Mouse (Mus musculus): ENCODE results near the gene Ccdc38. TPM values are rescaled to one million over a fixed set of nuclear protein-coding genes. Genes with fewer than 3 reads are reported as not detected.

Gene Ccdc38
- total RNA-seq (2021) = under 1 TPM in 1 of 2 experiments, not detected in 1; 0.10 TPM
- long read RNA-seq, experiment 1 = 0 reads
- long read RNA-seq, experiment 2 = 0 reads

DNA sequence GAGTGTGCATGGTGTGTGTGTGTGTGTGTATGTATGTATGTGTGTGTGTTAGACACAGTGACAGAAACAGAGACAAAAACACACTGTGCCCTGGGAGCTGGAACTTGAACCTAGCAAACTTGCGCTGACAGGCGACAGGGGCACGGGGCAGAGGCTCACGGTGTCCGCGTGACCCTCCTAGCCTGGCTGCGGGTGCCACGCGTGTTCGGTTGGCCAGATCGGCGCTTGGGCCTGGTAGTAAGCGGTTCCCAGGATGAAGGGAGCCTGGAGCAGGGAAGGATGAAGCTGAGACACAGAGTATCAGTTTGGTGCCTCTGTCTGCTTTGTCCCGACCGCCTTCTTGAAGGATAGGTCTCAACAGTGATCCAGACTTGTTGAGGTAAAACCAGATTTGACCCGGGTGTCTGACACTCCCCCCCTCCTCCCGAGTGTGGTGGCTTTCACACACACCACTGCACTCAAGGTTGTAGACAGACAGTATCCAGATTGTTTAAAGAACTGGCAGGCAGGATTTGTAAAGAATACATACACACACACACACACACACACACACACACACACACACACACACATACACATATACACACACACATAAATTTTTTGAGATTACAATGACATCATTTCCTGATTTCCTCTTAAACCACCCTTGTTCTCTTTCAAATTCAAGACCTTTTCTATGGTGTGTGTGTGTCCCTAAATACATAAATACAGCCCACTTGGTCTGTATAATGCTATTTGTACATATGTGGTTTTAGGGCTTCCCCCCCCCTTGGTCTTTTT, at the start of gene Ccdc38:
Gene Ccdc38, plus strand, starts transcription at position 202 of the 780 bp plus-strand sequence.
- intact Hi-C loops (cut with DNase I) = loop anchor here (10.0 kb wide), 1 partner anchor 496 kb away; no protein-coding TSS in a partner anchor
- DNase-seq = no peak

DNA sequence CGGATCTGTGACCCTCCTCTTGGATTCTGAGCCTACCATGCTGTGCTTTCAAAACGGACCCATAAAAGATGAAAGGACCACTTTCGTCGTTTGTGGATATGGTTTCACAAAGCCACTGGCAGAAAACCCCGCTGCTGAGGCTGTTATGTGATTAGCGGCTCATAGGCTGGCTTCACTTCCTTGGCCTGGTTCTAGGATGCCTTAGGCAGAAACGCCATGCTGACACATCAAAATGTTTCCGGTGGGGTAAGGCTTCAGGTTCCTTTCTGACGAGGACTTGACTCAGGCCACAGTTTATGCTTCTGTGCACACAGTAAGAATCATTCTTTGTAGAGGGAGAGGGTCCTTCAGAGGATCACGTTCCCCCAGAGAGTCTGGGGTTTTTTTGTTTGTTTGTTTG, 39.6 kb upstream of the Ccdc38 start:
- DNase-seq = no peak
- intact Hi-C loops (cut with DNase I) = no loop called here

DNA sequence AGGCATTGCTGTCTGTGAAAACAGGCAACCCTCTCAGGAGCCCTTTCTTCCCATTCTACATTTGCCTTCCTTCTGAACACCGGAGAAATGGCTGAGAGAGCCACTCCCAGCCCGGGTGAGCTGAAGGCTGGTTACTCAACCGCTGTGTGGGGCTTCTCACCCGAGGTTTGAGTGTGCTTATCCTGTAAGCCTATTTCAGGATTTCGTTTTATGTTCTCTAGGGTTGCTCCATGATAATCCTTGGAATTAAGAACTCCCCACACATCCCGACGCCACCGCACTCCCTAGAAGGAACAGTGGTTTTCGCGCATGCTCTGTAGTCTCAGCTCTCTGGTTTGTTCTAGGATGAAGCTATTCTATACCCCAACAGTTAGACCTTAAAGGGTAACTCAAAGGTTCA, 39.1 kb upstream of the Ccdc38 start:
- no peak for DNase-seq
- intact Hi-C loops (cut with DNase I) = no loop called here

DNA sequence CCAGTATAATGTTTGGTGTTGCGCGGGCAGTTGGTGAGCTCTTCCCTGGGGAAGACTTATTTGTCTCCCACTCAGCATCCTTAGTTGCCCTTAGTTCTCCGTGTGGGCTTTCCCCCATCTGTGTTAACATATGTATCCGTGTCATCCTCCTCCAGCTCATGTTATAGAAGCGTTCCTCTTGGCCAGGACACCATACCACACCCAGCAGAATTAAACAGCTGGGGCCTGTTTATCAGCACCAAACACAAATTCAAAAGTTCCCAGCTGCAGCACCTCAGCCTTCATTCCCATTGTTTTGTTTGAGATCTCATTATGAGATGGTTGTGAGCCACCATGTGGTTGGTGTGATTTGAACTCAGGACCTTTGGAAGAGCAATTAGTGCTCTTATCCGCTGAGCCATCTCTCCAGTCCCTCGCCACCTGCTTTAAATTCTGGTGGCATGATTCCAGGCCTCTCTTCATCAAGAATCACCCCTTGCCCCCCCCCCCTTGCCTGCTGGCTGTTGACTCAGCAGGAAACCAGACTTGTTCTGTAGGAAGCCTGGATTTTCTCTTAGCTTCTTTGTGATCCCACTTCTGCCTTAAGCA, 32.0 kb upstream of the Ccdc38 start:
- intact Hi-C loops (cut with DNase I) = no loop called here
- no peak for DNase-seq

DNA sequence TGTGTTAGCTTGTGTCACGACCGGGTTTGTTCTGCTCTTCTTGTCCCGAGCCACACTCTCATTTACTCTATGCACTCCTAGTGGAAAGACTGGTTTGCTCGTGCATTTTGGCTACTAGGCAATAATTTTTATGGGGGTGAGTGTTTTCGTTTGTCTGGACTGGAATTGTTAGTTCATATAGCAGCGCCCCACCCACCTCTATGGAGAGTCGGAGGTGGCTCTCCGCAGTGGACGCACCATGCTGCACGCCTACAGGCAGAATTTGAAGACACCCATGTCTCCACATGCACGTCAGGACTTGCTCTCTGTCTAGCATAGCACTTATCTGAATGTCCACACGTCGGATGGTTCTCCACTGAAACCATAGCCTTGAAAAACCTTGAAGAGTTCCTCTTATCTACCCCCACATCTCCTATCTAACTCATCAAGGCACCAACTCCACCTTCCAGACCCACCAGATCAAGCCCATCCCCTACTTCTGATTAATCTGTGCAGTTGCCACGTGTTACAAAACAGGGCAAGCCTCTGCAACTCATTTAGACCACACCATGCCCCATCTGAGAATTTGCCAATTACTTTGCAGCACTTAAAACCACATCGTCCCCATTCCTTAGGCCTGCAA, 30.8 kb upstream of the Ccdc38 start:
- no peak for DNase-seq
- intact Hi-C loops (cut with DNase I) = no loop called here

DNA sequence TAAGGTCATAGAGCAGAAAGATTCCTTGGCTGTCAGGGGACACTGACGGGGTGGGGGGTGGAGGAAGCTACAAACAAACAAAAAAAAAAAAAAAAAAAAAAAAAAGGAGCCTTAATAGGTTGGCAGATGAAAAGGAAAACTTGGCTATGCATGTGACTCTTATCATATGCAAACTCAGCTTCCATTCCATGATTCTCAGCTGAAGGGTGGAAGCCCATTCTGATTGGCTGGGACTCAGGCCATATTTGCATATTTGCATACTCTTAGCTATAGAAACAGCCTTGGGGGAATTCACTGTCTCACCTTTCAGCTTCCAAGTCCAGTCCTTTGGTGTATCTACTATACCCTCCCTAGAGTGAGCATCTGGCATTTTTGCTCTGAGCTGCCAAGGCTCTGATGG, 25.0 kb upstream of the Ccdc38 start:
- no peak for DNase-seq
- intact Hi-C loops (cut with DNase I) = no loop called here

DNA sequence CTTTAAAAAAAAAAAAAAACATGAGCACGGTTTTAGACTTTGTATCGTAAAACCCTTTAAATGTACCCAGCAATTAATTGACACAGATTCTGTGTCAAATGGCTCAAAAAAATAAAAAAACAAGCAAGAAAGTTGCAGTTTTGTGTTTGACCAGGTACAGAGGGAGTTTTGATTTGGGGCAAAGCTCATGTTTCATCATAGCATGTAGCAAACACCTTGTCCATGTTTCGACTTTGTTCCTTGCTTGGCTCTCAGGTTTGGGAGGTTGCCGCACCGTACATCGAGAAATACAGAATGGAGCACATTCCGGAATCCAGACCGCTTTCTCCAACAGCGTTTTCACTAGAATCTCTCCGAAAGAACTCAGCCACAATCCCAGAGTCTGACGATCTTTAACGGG, 24.5 kb upstream of the Ccdc38 start:
- no peak for DNase-seq
- intact Hi-C loops (cut with DNase I) = no loop called here

DNA sequence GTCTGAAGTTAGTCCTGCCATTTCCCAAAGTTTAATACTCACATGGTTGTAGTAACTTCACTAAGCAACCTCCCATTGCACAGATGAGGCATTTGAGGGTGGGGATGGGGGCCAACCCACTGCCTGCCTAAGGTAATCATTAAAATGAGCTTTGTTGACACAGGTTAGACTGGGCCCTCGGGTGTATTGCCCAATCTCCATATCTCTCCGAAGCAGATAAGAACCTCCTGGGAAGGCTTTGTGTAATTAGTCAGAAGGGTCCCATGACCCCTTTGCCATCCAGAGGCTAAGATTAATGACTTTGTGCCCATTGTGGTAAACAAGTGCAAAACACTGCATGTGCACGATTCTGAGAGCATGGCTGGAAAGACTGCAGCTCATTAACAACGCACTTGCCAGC, 22.7 kb upstream of the Ccdc38 start:
- intact Hi-C loops (cut with DNase I) = no loop called here
- no peak for DNase-seq

DNA sequence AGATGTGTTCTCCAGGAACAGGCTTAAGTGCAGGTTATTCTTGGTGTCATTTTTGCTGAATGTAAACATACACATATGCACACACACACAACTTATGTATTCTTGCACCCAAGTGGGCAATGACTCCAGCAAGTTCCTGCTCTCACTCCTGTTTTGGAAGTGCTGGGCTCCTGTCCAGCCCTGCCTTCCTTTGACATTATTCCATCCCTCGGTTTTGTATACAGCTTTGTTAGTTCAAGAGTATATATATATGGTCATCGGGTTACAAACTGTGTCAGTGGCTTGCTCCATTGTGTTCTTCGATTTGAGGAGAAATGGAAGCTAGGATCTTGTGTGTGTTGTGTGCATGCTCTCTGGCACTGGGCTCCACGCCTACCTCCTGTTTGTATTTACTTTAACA, 22.2 kb upstream of the Ccdc38 start:
- DNase-seq = no peak
- intact Hi-C loops (cut with DNase I) = no loop called here

DNA sequence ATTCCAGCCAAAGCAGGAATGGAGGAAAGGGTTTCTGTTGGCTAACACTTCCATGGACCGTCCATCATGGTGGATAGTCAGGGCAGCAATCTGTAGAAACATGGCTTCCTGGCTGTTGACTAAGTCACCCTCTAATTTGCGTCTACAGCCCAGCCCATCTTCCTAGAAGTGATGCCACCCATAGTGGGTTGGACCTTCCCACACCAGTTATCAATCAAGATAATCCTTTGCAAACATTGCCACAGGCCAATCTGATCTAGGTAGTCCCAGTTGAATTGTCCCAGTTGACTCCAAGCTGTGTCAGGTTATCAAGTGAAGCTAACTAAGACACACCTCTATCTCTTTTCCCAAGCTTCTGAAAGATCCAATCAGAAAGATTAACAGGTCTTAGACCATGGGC, 21.8 kb upstream of the Ccdc38 start:
- intact Hi-C loops (cut with DNase I) = no loop called here
- no peak for DNase-seq

DNA sequence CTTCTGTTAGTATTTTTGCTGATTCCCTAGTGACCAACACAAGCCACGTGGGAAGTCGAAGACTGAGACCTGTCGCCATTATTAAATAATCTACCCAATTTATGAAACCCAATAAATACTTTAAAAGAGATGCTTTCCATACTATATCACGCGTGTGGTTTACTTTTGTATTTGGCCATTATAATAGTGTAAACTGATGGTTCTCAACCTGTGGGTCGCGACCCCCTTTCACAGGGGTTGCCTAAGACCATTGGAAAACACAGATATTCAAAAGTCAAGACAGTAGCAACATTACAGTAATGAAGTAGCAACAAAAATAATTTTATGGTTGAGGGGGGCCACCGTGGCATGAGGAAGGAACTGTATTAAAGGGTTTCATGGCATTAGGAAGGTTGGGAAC, 21.3 kb upstream of the Ccdc38 start:
- DNase-seq = no peak
- intact Hi-C loops (cut with DNase I) = no loop called here

DNA sequence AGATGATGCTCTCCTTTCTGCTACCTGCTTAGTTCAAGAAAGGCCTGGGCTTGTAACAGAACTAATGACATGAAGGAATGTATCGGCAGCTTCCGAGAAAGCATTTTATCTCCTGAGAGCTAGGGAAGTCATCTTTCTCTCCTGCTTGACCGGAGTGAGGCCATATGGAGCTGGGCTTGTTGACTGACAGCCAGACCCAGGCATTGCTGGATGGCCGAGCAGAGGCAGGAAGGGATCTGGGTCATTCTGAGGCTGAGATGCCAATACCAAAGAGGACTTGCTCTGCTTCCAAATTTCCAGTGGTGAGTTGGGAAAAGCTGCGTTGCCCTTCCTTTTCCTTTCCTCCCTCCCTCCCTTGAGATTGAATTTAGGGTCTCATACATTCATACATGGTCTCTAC, 20.7 kb upstream of the Ccdc38 start:
- DNase-seq = no peak
- intact Hi-C loops (cut with DNase I) = no loop called here

DNA sequence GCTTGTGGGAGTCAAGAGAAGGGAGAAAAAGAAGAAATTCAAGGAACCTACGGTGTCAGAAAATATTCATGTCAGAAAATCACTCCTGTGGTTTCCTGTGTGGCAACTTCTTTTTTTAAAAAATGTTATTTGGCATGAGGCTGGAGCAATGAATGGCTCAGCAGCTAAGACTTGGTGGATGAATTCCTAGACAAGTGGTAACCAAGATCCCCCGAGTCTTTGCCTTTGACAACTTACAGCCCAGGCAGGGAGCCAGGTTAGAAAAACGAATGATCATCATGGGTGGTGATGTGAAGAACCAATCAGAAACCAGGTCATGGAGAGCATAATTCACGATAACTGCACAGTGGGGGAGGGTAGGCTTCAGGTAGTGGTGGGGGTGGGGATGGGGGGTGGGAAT, 19.4 kb upstream of the Ccdc38 start:
- DNase-seq = no peak
- intact Hi-C loops (cut with DNase I) = no loop called here

DNA sequence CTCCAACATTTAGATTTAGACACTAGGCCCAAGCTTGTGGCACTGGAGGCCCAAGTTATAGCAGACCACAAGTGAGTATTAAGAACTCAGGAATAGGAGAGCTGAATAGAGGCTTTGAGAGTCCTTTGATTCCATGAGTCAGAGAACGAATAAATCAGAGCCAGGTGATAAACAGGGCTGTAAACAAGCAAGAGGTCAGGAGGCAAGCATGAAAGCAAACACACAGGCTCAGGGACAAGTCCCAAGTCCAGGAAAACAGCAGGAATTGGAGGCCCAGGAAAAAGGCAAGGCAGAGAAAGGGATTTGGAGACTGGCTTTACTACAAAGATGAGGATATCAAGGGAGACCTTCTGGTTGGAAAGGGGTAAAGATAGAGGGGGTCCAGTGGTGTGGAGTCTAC, 15.1 kb upstream of the Ccdc38 start:
- intact Hi-C loops (cut with DNase I) = no loop called here
- DNase-seq = no peak

DNA sequence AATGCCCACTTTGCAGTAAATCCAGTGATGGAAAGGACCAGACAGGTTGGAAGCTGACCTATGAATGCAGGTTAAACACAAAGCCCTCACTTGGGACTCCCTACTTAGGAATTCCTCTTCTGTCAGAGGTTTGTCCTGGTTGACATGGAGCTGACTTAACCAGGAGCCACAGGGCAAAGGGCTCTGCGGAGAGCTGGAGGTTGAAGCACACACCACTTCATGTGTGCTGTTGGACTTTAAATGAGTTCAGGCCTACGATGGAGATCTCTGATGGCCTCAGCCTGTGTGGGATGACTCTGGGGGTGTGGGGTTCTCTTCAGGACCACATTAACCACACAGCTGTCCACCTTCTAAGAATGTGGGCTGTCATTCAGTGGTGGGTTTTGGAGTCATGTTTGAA, 2.1 kb upstream of the Ccdc38 start:
- intact Hi-C loops (cut with DNase I) = no loop called here
- DNase-seq = no peak

DNA sequence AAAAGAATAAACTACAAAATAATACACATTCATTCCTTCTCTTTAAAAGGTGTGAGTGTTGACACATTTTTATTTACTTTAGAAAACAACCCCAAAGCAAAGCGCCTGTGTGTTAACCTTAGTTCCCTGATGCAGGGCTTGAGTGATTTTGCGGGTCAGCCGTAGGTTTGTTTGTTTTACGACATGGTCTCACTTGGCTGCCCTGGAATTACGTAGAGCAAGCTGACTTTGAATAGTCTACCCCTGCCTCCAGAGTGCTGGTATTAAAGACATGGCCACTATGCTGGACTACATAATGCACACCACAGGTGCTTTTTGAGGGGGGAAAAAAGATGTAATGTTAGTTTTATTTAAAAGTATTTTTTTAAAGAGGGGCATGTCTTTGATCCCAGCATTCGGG, 1.6 kb upstream of the Ccdc38 start:
- intact Hi-C loops (cut with DNase I) = no loop called here
- no peak for DNase-seq

DNA sequence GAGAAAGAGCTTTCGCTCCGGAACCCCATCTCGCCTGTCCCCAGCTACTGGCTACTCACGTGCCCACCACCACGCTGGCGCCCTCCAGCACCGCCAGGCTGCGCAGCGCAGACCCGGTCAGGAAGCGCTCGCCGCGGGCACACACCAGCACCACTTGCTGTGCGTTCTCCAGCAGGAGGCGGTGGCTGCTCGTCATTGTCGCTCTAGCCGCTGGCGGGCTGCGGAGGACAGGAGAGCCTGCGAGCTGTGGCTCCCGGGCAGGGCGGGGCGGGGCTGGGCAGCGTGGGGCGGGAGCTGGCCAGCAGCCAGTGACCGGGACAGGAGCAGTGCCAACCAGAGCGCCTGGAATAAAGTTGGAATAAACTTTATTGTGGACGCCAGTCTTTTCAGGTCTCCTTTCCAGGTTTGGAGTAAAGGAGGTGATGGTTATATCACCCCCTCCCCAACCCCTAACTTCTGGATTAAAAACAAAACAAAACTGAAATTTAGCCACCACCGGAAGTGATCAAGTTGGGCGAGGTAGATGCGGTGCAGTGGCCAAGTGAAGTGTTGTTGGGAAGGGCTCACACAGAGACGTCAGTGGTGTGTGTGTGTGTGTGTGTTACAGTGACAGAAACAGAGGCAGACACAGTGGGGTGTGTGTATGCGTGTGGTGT, 529 bp upstream of the Ccdc38 start, which contains the start of gene Amdhd1:
Gene Amdhd1, minus strand, starts transcription at position 259 of the 656 bp plus-strand sequence.
- intact Hi-C loops (cut with DNase I) = loop anchor here (10.0 kb wide), 1 partner anchor 495 kb away; no protein-coding TSS in a partner anchor
- DNase-seq = peak; percentile 63 to 70

DNA sequence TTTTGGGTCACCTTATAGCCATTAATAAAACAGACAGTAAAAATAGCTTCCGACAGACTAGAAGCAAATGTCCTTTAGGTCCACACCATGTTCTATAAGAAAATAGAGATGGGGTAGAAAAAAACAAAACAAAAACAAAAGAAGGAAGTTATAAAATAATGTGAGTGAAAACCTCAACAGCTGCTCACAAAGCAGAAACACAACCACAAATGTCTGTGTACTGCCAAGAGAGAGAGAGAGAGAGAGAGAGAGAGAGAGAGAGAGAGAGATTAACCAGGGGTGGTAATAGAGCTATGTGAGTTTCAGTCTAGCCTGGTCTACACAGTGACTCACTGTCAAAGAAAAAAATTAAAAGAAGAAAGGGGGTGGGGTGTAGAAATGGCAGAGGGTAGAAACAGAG, 1.2 kb downstream of the Ccdc38 start:
- intact Hi-C loops (cut with DNase I) = loop anchor here (10.0 kb wide), 1 partner anchor 497 kb away; no protein-coding TSS in a partner anchor
- no peak for DNase-seq

DNA sequence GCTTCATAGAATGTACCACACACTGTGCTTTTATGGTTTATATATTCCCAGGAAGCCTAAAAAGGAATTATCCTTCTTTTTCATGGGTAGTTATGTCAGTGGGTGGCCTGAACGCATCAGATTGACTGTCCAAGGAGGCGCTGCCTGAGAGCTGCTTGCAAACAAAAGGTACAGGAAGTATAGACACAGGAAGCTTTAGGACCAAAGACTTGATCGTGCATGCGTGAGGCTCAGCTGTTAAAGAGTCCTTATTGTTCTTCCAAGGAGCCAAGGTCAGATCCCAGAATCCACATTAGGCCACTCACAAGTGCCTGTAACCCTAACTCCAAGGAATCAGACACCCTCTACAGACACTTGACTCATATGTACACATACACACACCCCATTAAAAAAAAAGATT, 1.9 kb downstream of the Ccdc38 start:
- intact Hi-C loops (cut with DNase I) = loop anchor here (10.0 kb wide), 1 partner anchor 498 kb away; no protein-coding TSS in a partner anchor
- DNase-seq = no peak

DNA sequence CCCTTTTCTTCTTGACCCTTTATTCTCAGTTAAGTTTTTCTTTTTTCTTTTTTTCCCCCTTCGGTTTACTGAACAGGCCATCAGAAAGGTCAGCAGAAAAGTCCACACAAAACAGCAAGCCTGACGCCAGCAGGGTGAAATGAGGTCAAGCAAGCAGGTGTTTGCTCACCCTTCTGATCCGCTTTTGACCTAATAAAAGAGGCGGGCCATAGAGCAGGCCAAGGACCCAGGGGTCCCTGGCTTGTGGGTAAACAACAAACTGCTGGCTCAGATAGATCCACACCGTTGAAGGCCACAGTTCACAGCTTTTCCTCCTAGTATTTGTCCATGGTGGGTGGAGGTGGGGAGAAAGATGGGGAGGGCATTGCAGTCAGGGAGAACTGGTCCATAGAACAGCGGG, 2.7 kb downstream of the Ccdc38 start:
- no peak for DNase-seq
- intact Hi-C loops (cut with DNase I) = loop anchor here (10.0 kb wide), 1 partner anchor 498 kb away; no protein-coding TSS in a partner anchor

DNA sequence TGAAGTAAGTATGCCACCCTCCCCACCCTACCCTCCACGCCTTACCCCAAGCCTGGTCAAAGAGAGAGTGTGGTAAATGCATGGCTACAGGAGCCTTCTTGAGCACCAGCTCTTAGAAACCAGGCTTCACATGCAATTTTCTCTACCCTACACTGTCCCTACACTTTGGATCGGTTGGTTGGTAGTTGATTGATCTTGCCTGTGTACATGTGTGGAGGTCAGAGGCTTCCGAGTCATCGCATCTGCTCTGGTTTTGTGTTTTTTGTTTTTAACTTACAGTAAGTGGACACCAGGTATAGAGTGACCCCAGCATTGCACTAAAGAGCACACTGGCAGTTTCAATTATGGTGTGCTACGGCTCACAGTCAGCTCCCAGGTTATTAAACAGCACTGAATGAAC, 3.7 kb downstream of the Ccdc38 start:
- intact Hi-C loops (cut with DNase I) = loop anchor here (10.0 kb wide), 1 partner anchor 499 kb away; no protein-coding TSS in a partner anchor
- no peak for DNase-seq
